Mouse (Mus musculus): ENCODE results near the gene Glrx2. TPM values are rescaled to one million over a fixed set of nuclear protein-coding genes. Genes with fewer than 3 reads are reported as not detected.

Glrx2 gene
- polyA plus RNA-seq, 1 experiment from 2014 or later, result 73.1 TPM

- Histone ChIP-seq H3K4me1 (replicated peaks; ENCODE audit: control insufficient read depth, insufficient read depth, low read length) (no peaks in the 10 kb centered on the region), H3K27me3 (ENCODE audit: control insufficient read depth, insufficient read depth, low read length) (no peaks in the 10 kb centered on the region), H3K27ac (ENCODE audit: low read depth, low read length) (no peak overlapping the region), H3K4me3 (ENCODE audit: low read depth, low read length) (no peak overlapping the region), H3K4me2 (replicated peaks; ENCODE audit: low read depth, low read length) (no peak overlapping the region), H3K9ac (ENCODE audit: low read depth, low read length) (no peak overlapping the region), H3K36me3 (ENCODE audit: control insufficient read depth, insufficient read depth, low read length) (no peaks in the 10 kb centered on the region), H3K9me3 (ENCODE audit: control insufficient read depth, low read length) (no peaks in the 10 kb centered on the region)
- WGBS, result 75% methylated on average over 7 of the region's 7 CpGs
- ATAC-seq (ENCODE audit: low FRiP score), result peak; percentile 77
- no peak for DNase-seq (ENCODE audit: low spot score)
Observed at GRCm38 (mm10) chr1:143709966-143710626, 6.0 kb upstream of the Glrx2 start.

GRCm38 (mm10) chr1:143710627-143710976 is 5.5 kb upstream of the Glrx2 start:
- H3K9ac ChIP-seq (ENCODE audit: low read depth, low read length), result no peak overlapping the region
- H3K9me3 ChIP-seq (ENCODE audit: control insufficient read depth, low read length), result no peaks in the 10 kb centered on the region
- no peak overlapping the region for H3K27ac ChIP-seq (ENCODE audit: low read depth, low read length)
- no peaks in the 10 kb centered on the region for H3K4me1 ChIP-seq (replicated peaks; ENCODE audit: control insufficient read depth, insufficient read depth, low read length)
- ATAC-seq (ENCODE audit: low FRiP score) (no peak; the same call in 1 of the 2 replicates), DNase-seq (ENCODE audit: low spot score) (no peak)
- no peaks in the 10 kb centered on the region for H3K27me3 ChIP-seq (ENCODE audit: control insufficient read depth, insufficient read depth, low read length)
- H3K4me3 ChIP-seq (ENCODE audit: low read depth, low read length), result no peak overlapping the region
- H3K36me3 ChIP-seq (ENCODE audit: control insufficient read depth, insufficient read depth, low read length), result no peaks in the 10 kb centered on the region
- WGBS, result 83% methylated on average over 5 of the region's 5 CpGs
- H3K4me2 ChIP-seq (replicated peaks; ENCODE audit: low read depth, low read length), result no peak overlapping the region

- H3K27me3 ChIP-seq (ENCODE audit: control insufficient read depth, insufficient read depth, low read length), result no peaks in the 10 kb centered on the region
- no peak overlapping the region for H3K27ac ChIP-seq (ENCODE audit: low read depth, low read length)
- WGBS, result 87% methylated on average over 5 of the region's 5 CpGs
- no peak for DNase-seq (ENCODE audit: low spot score)
- H3K4me3 ChIP-seq (ENCODE audit: low read depth, low read length), result no peak overlapping the region
- no peaks in the 10 kb centered on the region for H3K9me3 ChIP-seq (ENCODE audit: control insufficient read depth, low read length)
- no peaks in the 10 kb centered on the region for H3K36me3 ChIP-seq (ENCODE audit: control insufficient read depth, insufficient read depth, low read length)
- H3K9ac ChIP-seq (ENCODE audit: low read depth, low read length), result no peak overlapping the region
- ATAC-seq (ENCODE audit: low FRiP score), result no peak
- no peaks in the 10 kb centered on the region for H3K4me1 ChIP-seq (replicated peaks; ENCODE audit: control insufficient read depth, insufficient read depth, low read length)
- H3K4me2 ChIP-seq (replicated peaks; ENCODE audit: low read depth, low read length), result no peak overlapping the region
Observed at GRCm38 (mm10) chr1:143724456-143725064, 8.4 kb downstream of the Glrx2 start.

- H3K4me1 ChIP-seq (replicated peaks; ENCODE audit: control insufficient read depth, insufficient read depth, low read length), result no peaks in the 10 kb centered on the region
- 87% methylated on average over 9 of the region's 9 CpGs for WGBS
- no peak for DNase-seq (ENCODE audit: low spot score)
Observed at GRCm38 (mm10) chr1:143727701-143728445, 11.7 kb downstream of the Glrx2 start.

GRCm38 (mm10) chr1:143730899-143731298 is 14.8 kb downstream of the Glrx2 start:
- WGBS, result 84% methylated on average over 2 of the region's 2 CpGs
- H3K27ac ChIP-seq (ENCODE audit: low read depth, low read length), result no peak overlapping the region
- DNase-seq (ENCODE audit: low spot score) (no peak), ATAC-seq (ENCODE audit: low FRiP score) (no peak)
- H3K4me1 ChIP-seq (replicated peaks; ENCODE audit: control insufficient read depth, insufficient read depth, low read length), result no peaks in the 10 kb centered on the region
- no peaks in the 10 kb centered on the region for H3K9me3 ChIP-seq (ENCODE audit: control insufficient read depth, low read length)
- H3K27me3 ChIP-seq (ENCODE audit: control insufficient read depth, insufficient read depth, low read length), result no peaks in the 10 kb centered on the region
- H3K4me3 ChIP-seq (ENCODE audit: low read depth, low read length), result no peak overlapping the region
- H3K9ac ChIP-seq (ENCODE audit: low read depth, low read length), result no peak overlapping the region
- H3K36me3 ChIP-seq (ENCODE audit: control insufficient read depth, insufficient read depth, low read length), result no peaks in the 10 kb centered on the region
- no peak overlapping the region for H3K4me2 ChIP-seq (replicated peaks; ENCODE audit: low read depth, low read length)

More at GRCm38 (mm10) chr1:143727701-143728445, 11.7 kb downstream of the Glrx2 start:
- H3K9me3 ChIP-seq (ENCODE audit: control insufficient read depth, low read length), result no peaks in the 10 kb centered on the region
- H3K27ac ChIP-seq (ENCODE audit: low read depth, low read length), result no peak overlapping the region
- H3K4me2 ChIP-seq (replicated peaks; ENCODE audit: low read depth, low read length), result no peak overlapping the region
- no peak overlapping the region for H3K4me3 ChIP-seq (ENCODE audit: low read depth, low read length)
- no peak overlapping the region for H3K9ac ChIP-seq (ENCODE audit: low read depth, low read length)
- ATAC-seq (ENCODE audit: low FRiP score), result no peak
- H3K27me3 ChIP-seq (ENCODE audit: control insufficient read depth, insufficient read depth, low read length), result no peaks in the 10 kb centered on the region
- H3K36me3 ChIP-seq (ENCODE audit: control insufficient read depth, insufficient read depth, low read length), result no peaks in the 10 kb centered on the region

- Histone ChIP-seq H3K27me3 (ENCODE audit: control insufficient read depth, insufficient read depth, low read length) (no peaks in the 10 kb centered on the region), H3K4me3 (ENCODE audit: low read depth, low read length) (no peak overlapping the region), H3K36me3 (ENCODE audit: control insufficient read depth, insufficient read depth, low read length) (no peaks in the 10 kb centered on the region), H3K27ac (ENCODE audit: low read depth, low read length) (no peak overlapping the region), H3K9me3 (ENCODE audit: control insufficient read depth, low read length) (no peaks in the 10 kb centered on the region), H3K4me1 (replicated peaks; ENCODE audit: control insufficient read depth, insufficient read depth, low read length) (no peaks in the 10 kb centered on the region), H3K4me2 (replicated peaks; ENCODE audit: low read depth, low read length) (no peak overlapping the region), H3K9ac (ENCODE audit: low read depth, low read length) (no peak overlapping the region)
- WGBS, result 37% methylated on average over 4 of the region's 4 CpGs
- no peak for ATAC-seq (ENCODE audit: low FRiP score)
- DNase-seq (ENCODE audit: low spot score), result no peak
Observed at GRCm38 (mm10) chr1:143731691-143732090, 15.6 kb downstream of the Glrx2 start.

GRCm38 (mm10) chr1:143733914-143734410 is 17.8 kb downstream of the Glrx2 start:
- Histone ChIP-seq H3K27me3 (ENCODE audit: control insufficient read depth, insufficient read depth, low read length) (no peaks in the 10 kb centered on the region), H3K36me3 (ENCODE audit: control insufficient read depth, insufficient read depth, low read length) (no peaks in the 10 kb centered on the region), H3K9ac (ENCODE audit: low read depth, low read length) (no peak overlapping the region), H3K4me2 (replicated peaks; ENCODE audit: low read depth, low read length) (no peak overlapping the region), H3K27ac (ENCODE audit: low read depth, low read length) (no peak overlapping the region), H3K4me1 (replicated peaks; ENCODE audit: control insufficient read depth, insufficient read depth, low read length) (no peaks in the 10 kb centered on the region), H3K4me3 (ENCODE audit: low read depth, low read length) (no peak overlapping the region), H3K9me3 (ENCODE audit: control insufficient read depth, low read length) (no peaks in the 10 kb centered on the region)
- ATAC-seq (ENCODE audit: low FRiP score) (no peak), DNase-seq (ENCODE audit: low spot score) (no peak)
- WGBS, result 78% methylated on average over 5 of the region's 5 CpGs

- Histone ChIP-seq H3K27me3 (ENCODE audit: control insufficient read depth, insufficient read depth, low read length) (no peaks in the 10 kb centered on the region), H3K27ac (ENCODE audit: low read depth, low read length) (0 out of 2 replicates have a peak overlapping the region, but pooled peaks have one; percentile 36), H3K4me1 (replicated peaks; ENCODE audit: control insufficient read depth, insufficient read depth, low read length) (no peaks in the 10 kb centered on the region), H3K4me2 (replicated peaks; ENCODE audit: low read depth, low read length) (peak overlapping the region; percentile 71), H3K9ac (ENCODE audit: low read depth, low read length) (peak overlapping the region; percentile 85), H3K36me3 (ENCODE audit: control insufficient read depth, insufficient read depth, low read length) (no peaks in the 10 kb centered on the region), H3K4me3 (ENCODE audit: low read depth, low read length) (peak overlapping the region; percentile 63), H3K9me3 (ENCODE audit: control insufficient read depth, low read length) (no peaks in the 10 kb centered on the region)
- no peak for DNase-seq (ENCODE audit: low spot score)
- peak; percentile 22; the same call in 1 of the 2 replicates for ATAC-seq (ENCODE audit: low FRiP score)
- WGBS, result 27% methylated on average over 10 of the region's 11 CpGs
Observed at GRCm38 (mm10) chr1:143738811-143739210, 22.7 kb downstream of the Glrx2 start.
